Mouse (Mus musculus) kidney, adult 2 months (tissue): ENCODE results near the gene Uhrf1bp1. TPM values are rescaled to one million over a fixed set of nuclear protein-coding genes. Genes with fewer than 3 reads are reported as not detected.

Experiments used
- DNase-seq: peaks from one replicate; pipeline ENCODE4 v3.0.0; 2021
- H3K27ac ChIP-seq: fragments of 200-500 bp; 2 replicates; pipeline ENCODE4 v1.5.1; 2012; ENCODE audit warnings: low read depth, low read length, control low read depth, inconsistent platforms; ENCODE audit not compliant: insufficient read depth
- H3K27me3 ChIP-seq: fragments of 200-500 bp; replicated peaks from 2 replicates; pipeline ENCODE4 v1.6.1; 2012; ENCODE audit warnings: mild to moderate bottlenecking, moderate library complexity, low read length, inconsistent platforms; ENCODE audit not compliant: control insufficient read depth, insufficient read depth
- H3K36me3 ChIP-seq: fragments of 200-500 bp; 2 replicates; pipeline ENCODE4 v1.6.1; 2012; ENCODE audit warnings: mild to moderate bottlenecking, moderate library complexity, low read length, inconsistent platforms; ENCODE audit not compliant: control insufficient read depth, insufficient read depth
- H3K4me1 ChIP-seq: fragments of 200-500 bp; 2 replicates; pipeline ENCODE4 v1.6.1; 2011; ENCODE audit warnings: low read length; ENCODE audit not compliant: control insufficient read depth, insufficient read depth
- H3K4me3 ChIP-seq: fragments of 200-500 bp; 2 replicates; pipeline ENCODE4 v1.5.1; 2011; ENCODE audit warnings: mild to moderate bottlenecking, low read depth, low read length, control low read depth; ENCODE audit not compliant: insufficient read depth
- CTCF ChIP-seq: fragments of 200-500 bp; conservative IDR thresholded peaks from 2 replicates; pipeline ENCODE4 v1.5.1; 2011; ENCODE audit warnings: low read depth, mild to moderate bottlenecking, control low read depth, low read length, moderate library complexity, mixed read lengths; ENCODE audit not compliant: insufficient read depth, insufficient read length
- POLR2A ChIP-seq: fragments of 200-500 bp; IDR thresholded peaks from one replicate; pipeline ENCODE4 v1.6.1; 2011; ENCODE audit warnings: low read depth, low read length, control low read depth
- WGBS: fragments of 180-500 bp; shearing (Covaris S2); methylation state at CpG from one replicate; pipeline ENCODE4 v1.1.7; 2018; 5-methylcytosine and 5-hydroxymethylcytosine counted together
- polyA plus RNA-seq: library from polyadenylated mRNA; depleted of rRNA; stranded (reverse); fragments of >200 nt; gene quantifications from 2 replicates; pipeline ENCODE4 v1.2.3, GENCODE M21; 2012

Uhrf1bp1 gene
- polyA plus RNA-seq, 1 experiment = 8.0 TPM

DNA sequence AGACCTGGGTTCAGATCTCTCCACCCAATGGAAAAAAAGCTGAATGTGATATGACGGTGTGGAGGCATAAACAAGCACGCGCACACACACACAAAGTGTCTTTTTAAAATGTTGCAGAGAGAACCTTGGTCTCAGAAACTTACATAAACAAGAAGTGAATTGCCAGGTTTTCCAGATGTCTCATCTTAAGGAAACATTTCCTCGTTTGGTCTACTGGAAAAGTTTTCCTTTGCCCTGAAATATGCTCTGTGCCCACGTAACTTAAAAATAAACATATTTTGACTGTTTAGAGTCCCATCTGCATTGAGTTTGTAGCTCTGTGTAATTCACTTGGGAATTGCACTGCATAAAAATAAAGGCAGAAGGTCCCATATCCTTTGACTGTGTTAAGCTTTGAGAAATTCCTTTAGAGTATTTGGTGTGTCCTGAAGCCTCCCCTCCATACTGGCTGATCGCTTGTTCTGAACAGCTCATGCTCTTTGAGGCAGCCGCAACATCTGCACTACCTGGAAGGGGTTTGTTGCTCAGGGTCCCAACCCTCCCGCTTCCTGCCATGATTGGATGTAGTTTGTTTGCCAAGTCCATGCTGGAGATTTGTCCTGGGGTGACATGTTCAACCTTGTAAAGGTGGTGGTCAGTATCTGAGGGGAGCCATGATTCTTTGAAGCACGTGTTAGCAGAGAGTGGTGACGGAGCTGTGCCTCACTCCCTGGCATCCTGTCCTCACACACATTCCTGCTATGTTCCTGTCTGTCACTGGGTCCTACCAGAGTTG lies 78.1 kb downstream of the Uhrf1bp1 start:
- Histone ChIP-seq H3K27me3 (no peaks in the 10 kb centered on the region), H3K27ac (no peak overlapping the region), H3K4me1 (peaks cover 3% of the 10 kb centered on the region), H3K4me3 (no peak overlapping the region), H3K36me3 (no peaks in the 10 kb centered on the region)
- TF ChIP-seq POLR2A (no peak), CTCF (no peak)
- no peak for DNase-seq
- 85% methylated on average over 10 of the region's 10 CpGs for WGBS

DNA sequence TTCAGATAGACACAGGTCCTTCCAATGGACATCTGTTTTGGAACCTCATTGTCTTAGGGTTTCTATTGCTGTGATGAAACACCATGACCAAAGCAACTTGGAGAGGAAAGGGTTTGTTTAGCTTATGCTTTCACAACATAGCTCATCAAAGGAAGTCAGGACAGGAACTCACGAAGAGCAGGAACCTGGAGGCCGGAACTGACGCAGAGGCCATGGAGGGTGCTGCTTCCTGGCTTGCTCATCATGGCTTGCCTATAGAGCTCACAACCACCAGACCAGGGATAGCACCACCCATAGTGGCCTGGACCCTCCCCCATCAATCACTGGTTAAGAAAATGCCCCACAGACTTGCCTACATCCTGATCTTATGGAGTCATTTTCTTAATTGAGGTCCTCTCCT lies 78.8 kb downstream of the Uhrf1bp1 start:
- 84% methylated on average over 3 of the region's 3 CpGs for WGBS
- TF ChIP-seq POLR2A (no peak), CTCF (no peak)
- no peak for DNase-seq
- H3K36me3 ChIP-seq = no peaks in the 10 kb centered on the region
- H3K4me3 ChIP-seq = no peak overlapping the region
- no peaks in the 10 kb centered on the region for H3K27me3 ChIP-seq
- H3K27ac ChIP-seq = no peak overlapping the region
- peaks cover 3% of the 10 kb centered on the region for H3K4me1 ChIP-seq

DNA sequence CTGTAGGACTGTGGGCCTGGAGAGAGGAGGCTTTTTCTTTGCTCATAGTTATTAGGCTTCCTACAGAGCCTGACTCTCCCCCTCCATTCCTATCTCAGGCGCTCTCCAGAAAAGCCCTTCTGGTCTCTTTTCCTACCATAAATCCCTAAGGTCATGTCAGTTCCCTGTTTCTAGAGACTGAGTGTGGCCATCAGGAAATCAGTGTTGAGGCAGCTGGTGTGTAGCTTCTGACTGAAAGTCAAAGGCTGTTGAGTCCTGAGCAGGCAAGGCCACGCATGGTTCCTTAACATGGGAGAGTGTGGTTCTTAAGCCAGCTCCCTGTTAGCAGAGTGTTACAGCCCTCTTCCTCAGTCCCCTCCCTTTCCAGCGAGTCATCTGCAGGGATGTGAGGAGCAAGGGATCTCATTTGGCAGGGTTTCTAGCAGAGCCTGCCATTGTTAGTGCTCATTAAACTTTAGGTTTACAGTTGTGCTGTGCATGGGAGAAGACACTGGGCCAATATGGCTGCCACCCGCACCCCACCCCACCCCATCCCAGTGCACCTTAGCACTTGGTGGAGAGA lies 80.9 kb downstream of the Uhrf1bp1 start:
- TF ChIP-seq POLR2A (no peak), CTCF (no peak)
- Histone ChIP-seq H3K4me3 (no peak overlapping the region), H3K36me3 (no peaks in the 10 kb centered on the region), H3K27me3 (no peaks in the 10 kb centered on the region), H3K4me1 (peaks cover 6% of the 10 kb centered on the region), H3K27ac (no peak overlapping the region)
- DNase-seq = no peak
- WGBS = 77% methylated on average over 4 of the region's 4 CpGs

DNA sequence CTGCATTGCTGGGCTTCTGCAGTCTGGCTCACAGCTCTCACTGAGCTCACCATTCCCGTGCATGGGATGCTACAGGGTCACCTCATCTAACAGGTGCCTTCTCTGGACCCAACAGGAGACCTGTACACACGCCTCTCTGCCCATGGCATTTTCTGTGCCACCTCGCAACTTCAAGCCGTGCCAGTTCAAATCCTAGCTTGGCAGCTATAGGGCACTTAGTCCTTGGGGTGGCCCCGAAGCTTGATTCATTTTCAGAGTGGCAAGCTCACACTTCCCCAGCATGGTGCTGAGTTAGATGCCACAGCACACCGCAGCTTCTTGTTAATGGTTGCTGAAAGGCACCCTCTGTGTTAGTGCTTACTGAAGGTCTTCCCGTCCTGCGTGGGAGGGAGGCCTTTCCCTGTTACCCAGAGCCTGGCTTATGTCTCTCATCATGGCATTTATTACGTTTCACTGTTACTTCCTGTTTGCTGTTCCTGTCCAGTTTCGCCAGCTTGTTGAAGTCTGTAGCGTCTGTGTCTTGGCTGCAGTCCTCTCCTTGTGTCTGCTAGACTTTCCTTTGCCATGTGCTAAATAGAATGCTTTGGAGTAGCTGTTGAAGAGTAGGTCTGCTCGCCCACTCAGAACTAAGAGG lies 82.0 kb downstream of the Uhrf1bp1 start:
- Histone ChIP-seq H3K4me3 (no peak overlapping the region), H3K27ac (peak overlapping the region; percentile 4; the same call in 1 of the 2 replicates), H3K4me1 (peaks cover 6% of the 10 kb centered on the region), H3K27me3 (no peaks in the 10 kb centered on the region), H3K36me3 (no peaks in the 10 kb centered on the region)
- peak; percentile 32 for DNase-seq
- 52% methylated on average over 12 of the region's 12 CpGs for WGBS
- TF ChIP-seq POLR2A = no peak

DNA sequence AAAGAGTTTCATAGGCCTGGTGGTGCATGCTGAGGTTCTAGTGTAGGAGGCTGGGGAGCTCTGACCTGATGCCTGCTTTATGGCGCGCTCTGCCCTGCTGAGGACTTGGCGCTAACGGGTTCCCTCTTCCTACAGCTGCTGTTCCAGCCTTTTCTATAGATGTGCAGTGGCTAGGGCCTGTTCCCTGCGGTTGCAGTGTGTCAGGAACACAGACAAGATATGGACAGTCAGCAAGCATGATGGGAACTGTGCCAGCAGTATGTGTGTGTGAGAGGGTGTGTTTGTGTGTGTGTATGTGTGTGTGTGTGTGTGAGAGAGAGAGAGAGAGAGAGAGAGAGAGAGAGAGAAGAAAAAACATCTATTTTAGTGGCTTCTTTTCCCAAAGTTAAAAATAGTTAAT lies 82.8 kb downstream of the Uhrf1bp1 start:
- no peak for DNase-seq
- no peak for TF ChIP-seq CTCF
- TF ChIP-seq POLR2A = no peak
- H3K36me3 ChIP-seq = no peaks in the 10 kb centered on the region
- no peak overlapping the region for H3K4me3 ChIP-seq
- no peaks in the 10 kb centered on the region for H3K27me3 ChIP-seq
- 82% methylated on average over 5 of the region's 5 CpGs for WGBS
- peaks cover 6% of the 10 kb centered on the region for H3K4me1 ChIP-seq
- H3K27ac ChIP-seq = no peak overlapping the region; the same call in 1 of the 2 replicates

DNA sequence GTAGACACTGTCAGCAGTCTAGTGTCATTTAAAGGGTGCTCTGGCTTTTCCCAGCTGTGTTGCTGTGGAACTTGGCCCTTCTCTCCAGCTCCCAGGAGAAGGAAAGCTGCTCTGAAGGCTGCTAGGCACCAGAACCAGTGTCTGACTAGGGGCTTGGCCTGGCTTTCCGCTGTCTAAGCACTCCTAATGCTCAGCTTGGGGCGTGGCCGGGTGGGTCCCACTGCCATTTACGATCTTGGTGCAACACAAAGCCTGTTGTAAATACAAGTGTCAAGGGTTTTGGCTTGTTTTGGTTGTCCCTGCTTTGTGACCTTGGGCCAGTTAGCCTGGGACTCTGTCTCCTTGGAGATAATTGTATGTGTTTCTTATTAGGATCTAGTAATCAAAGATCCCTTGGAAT lies 84.1 kb downstream of the Uhrf1bp1 start:
- no peaks in the 10 kb centered on the region for H3K36me3 ChIP-seq
- peaks cover 8% of the 10 kb centered on the region for H3K4me1 ChIP-seq
- no peak for TF ChIP-seq POLR2A
- TF ChIP-seq CTCF = no peak
- no peak overlapping the region for H3K27ac ChIP-seq
- H3K27me3 ChIP-seq = no peaks in the 10 kb centered on the region
- DNase-seq = no peak
- no peak overlapping the region for H3K4me3 ChIP-seq
- WGBS = 57% methylated on average over 4 of the region's 4 CpGs

DNA sequence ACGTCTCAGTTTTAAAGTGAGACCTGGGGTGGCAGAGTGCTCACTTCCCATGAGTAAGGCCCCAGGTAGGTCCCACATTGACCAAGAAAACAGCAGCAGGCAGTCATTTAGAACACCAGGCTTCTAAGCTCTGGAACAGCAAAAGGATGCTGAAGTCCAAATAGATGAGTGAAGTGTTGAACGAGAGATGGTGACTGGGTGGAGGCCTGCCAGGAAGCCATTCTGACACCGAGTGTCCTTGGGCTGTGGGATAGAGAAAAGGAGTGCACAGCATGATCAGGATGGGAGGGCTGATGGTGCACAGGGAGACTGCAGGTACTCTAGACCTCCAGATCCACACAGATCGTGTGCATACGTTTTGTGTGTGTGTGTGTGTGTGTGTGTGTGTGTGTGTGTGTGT lies 84.9 kb downstream of the Uhrf1bp1 start:
- no peak overlapping the region for H3K4me3 ChIP-seq
- WGBS = 63% methylated on average over 5 of the region's 5 CpGs
- no peak overlapping the region for H3K27ac ChIP-seq
- no peaks in the 10 kb centered on the region for H3K36me3 ChIP-seq
- no peak for TF ChIP-seq POLR2A
- no peak for TF ChIP-seq CTCF
- H3K27me3 ChIP-seq = no peaks in the 10 kb centered on the region
- H3K4me1 ChIP-seq = peaks cover 12% of the 10 kb centered on the region
- no peak for DNase-seq
